Mouse (Mus musculus) brain, embryonic 14.5 days (tissue): ENCODE data around the gene Ajuba.

Experiments
- CTCF ChIP-seq: fragments of 200-500 bp; IDR thresholded peaks from 2 replicates; pipeline ENCODE4 v1.5.1; 2012; ENCODE audit warnings: inconsistent platforms, mild to moderate bottlenecking, moderate library complexity, borderline replicate concordance; ENCODE audit not compliant: insufficient read depth, insufficient read length; ENCODE audit errors: extremely low read depth
- POLR2A ChIP-seq: fragments of 200-500 bp; IDR thresholded peaks from 2 replicates; pipeline ENCODE4 v1.6.1; 2012; ENCODE audit warnings: mild to moderate bottlenecking, inconsistent platforms, borderline replicate concordance; ENCODE audit not compliant: poor library complexity, insufficient read depth, insufficient read length, severe bottlenecking; ENCODE audit errors: extremely low read depth

GRCm38 (mm10) chr14:54553454-54553974 lies 23.8 kb downstream of the Ajuba start:
- no peak for TF ChIP-seq CTCF
- no peak for TF ChIP-seq POLR2A
